Mouse (Mus musculus): Measurements from ENCODE around the gene Daam1.

- TF ChIP-seq EP300 (IDR thresholded peaks at IDR 0.05) (no peak), CTCF (IDR thresholded peaks at IDR 0.05) (no peak)
Measured at GRCm38 (mm10) chr12:71889266-71889665, 58.4 kb downstream of the Daam1 start.

Data from lung, postnatal 0 days (tissue).